Mouse (Mus musculus) neural tube, embryonic 11.5 days (tissue): ENCODE measurements around the gene Bglap. TPM values are rescaled to one million over a fixed set of nuclear protein-coding genes. Genes with fewer than 3 reads are reported as not detected.
A peak's percentile ranks its signal among the peaks of the same experiment; 100 is the strongest.
"Not testable (repeated sequence)": the region's sequence is repeated elsewhere in the genome, so short reads cannot be mapped to it uniquely, and the experiment has no call there.

ENCODE experiments used
- ATAC-seq: fragments of 200-750 bp; cut with Nextera tagmentation; 2 replicates; pipeline ENCODE4 v1.8.0; 2017; ENCODE audit warnings: moderate number of reproducible peaks, mild to moderate bottlenecking, moderate TSS enrichment, moderate library complexity; ENCODE audit not compliant: insufficient read depth, low FRiP score, low TSS enrichment
- DNase-seq: peaks from one replicate; pipeline ENCODE4 v3.0.0-alpha.2; 2015; ENCODE audit warnings: low spot score
- H3K27ac ChIP-seq: fragments of 300-500 bp; sonication (generic); 2 replicates; pipeline ENCODE4 v1.5.1; 2014; ENCODE audit warnings: low read depth, mild to moderate bottlenecking, low read length
- H3K27me3 ChIP-seq: fragments of 300-500 bp; sonication (generic); 2 replicates; pipeline ENCODE4 v1.6.1; 2014; ENCODE audit warnings: mild to moderate bottlenecking, low read length, mixed read lengths; ENCODE audit not compliant: control insufficient read depth, insufficient read depth
- H3K36me3 ChIP-seq: fragments of 300-500 bp; sonication (generic); 2 replicates; pipeline ENCODE4 v1.6.1; 2014; ENCODE audit warnings: mild to moderate bottlenecking, low read length, moderate library complexity, mixed read lengths; ENCODE audit not compliant: control insufficient read depth, insufficient read depth
- H3K4me1 ChIP-seq: fragments of 300-500 bp; sonication (generic); 2 replicates; pipeline ENCODE4 v1.6.1; 2014; ENCODE audit warnings: low read length, mixed read lengths; ENCODE audit not compliant: control insufficient read depth, insufficient read depth
- H3K4me2 ChIP-seq: fragments of 300-500 bp; sonication (generic); 2 replicates; pipeline ENCODE4 v1.6.1; 2014; ENCODE audit warnings: low read depth, mild to moderate bottlenecking, moderate library complexity
- H3K4me3 ChIP-seq: fragments of 300-500 bp; sonication (generic); 2 replicates; pipeline ENCODE4 v1.5.1; 2014; ENCODE audit warnings: low read depth, low read length
- H3K9ac ChIP-seq: fragments of 300-500 bp; sonication (generic); 2 replicates; pipeline ENCODE4 v1.6.1; 2014; ENCODE audit warnings: mild to moderate bottlenecking, low read length
- H3K9me3 ChIP-seq: fragments of 300-500 bp; sonication (generic); 2 replicates; pipeline ENCODE4 v1.6.1; 2016; ENCODE audit warnings: low read length; ENCODE audit not compliant: control insufficient read depth
- WGBS: fragments of 180-500 bp; shearing (Covaris S2); extraction: QIAGEN DNeasy Blood & Tissue Kit; methylation state at CpG from one replicate; pipeline ENCODE4 v1.1.7; 2014; 5-methylcytosine and 5-hydroxymethylcytosine counted together
- polyA plus RNA-seq: library from polyadenylated mRNA; unstranded; fragments of >200 nt; fragmentation: Nextera tagmentation; extraction: Ambion mirVana; gene quantifications from 2 replicates; pipeline ENCODE4 v1.2.1, GENCODE M21; 2014

Gene Bglap
- polyA plus RNA-seq, 1 experiment from 2014 or later = not detected

- Histone ChIP-seq H3K9ac (no peak overlapping the region), H3K4me3 (no peak overlapping the region), H3K4me2 (no peak overlapping the region), H3K9me3 (no peaks in the 10 kb centered on the region), H3K4me1 (peaks cover 3% of the 10 kb centered on the region; the same call in 1 of the 2 replicates), H3K36me3 (peaks cover 2% of the 10 kb centered on the region; the same call in 1 of the 2 replicates), H3K27me3 (no peaks in the 10 kb centered on the region), H3K27ac (no peak overlapping the region)
- 4% methylated on average over 2 of the region's 2 CpGs for WGBS
- no peak for ATAC-seq
- DNase-seq = peak; percentile 78
Observed at GRCm38 (mm10) chr3:88407090-88407489, 22.8 kb upstream of the Bglap start.

GRCm38 (mm10) chr3:88403522-88404230, 19.4 kb upstream of the Bglap start:
- no peak overlapping the region for H3K27ac ChIP-seq
- H3K9me3 ChIP-seq = no peaks in the 10 kb centered on the region
- no peak overlapping the region for H3K9ac ChIP-seq
- H3K4me1 ChIP-seq = 0 out of 2 replicates have a peak, but pooled peaks cover 2% of the 10 kb centered on the region
- DNase-seq = no peak
- H3K4me2 ChIP-seq = no peak overlapping the region
- ATAC-seq = no peak
- H3K27me3 ChIP-seq = no peaks in the 10 kb centered on the region
- H3K36me3 ChIP-seq = peaks cover 2% of the 10 kb centered on the region; the same call in 1 of the 2 replicates
- no peak overlapping the region for H3K4me3 ChIP-seq
- 92% methylated on average over 10 of the region's 10 CpGs for WGBS

GRCm38 (mm10) chr3:88398666-88399065, 14.4 kb upstream of the Bglap start:
- DNase-seq = no peak
- no peak overlapping the region for H3K27ac ChIP-seq
- H3K4me1 ChIP-seq = no peaks in the 10 kb centered on the region
- no peaks in the 10 kb centered on the region for H3K9me3 ChIP-seq
- 88% methylated on average over 2 of the region's 2 CpGs for WGBS
- no peak overlapping the region for H3K4me2 ChIP-seq
- H3K27me3 ChIP-seq = no peaks in the 10 kb centered on the region
- H3K4me3 ChIP-seq = no peak overlapping the region
- H3K36me3 ChIP-seq = peaks cover 2% of the 10 kb centered on the region; the same call in 1 of the 2 replicates
- H3K9ac ChIP-seq = no peak overlapping the region
- no peak for ATAC-seq

- no peaks in the 10 kb centered on the region; the same call in 1 of the 2 replicates for H3K36me3 ChIP-seq
- H3K27ac ChIP-seq = no peak overlapping the region
- no peak overlapping the region for H3K9ac ChIP-seq
- no peak overlapping the region for H3K4me3 ChIP-seq
- no peak overlapping the region for H3K4me2 ChIP-seq
- no peaks in the 10 kb centered on the region for H3K4me1 ChIP-seq
- ATAC-seq (no peak), DNase-seq (no peak)
- H3K27me3 ChIP-seq = no peaks in the 10 kb centered on the region
- H3K9me3 ChIP-seq = no peaks in the 10 kb centered on the region
- 93% methylated on average over 8 of the region's 8 CpGs for WGBS
Observed at GRCm38 (mm10) chr3:88395742-88396141, 11.5 kb upstream of the Bglap start.

- WGBS = 89% methylated on average over 6 of the region's 6 CpGs
- no peaks in the 10 kb centered on the region; the same call in 1 of the 2 replicates for H3K36me3 ChIP-seq
- ATAC-seq = no peak
Observed at GRCm38 (mm10) chr3:88395288-88395687, 11.0 kb upstream of the Bglap start.

GRCm38 (mm10) chr3:88393776-88394375, 9.6 kb upstream of the Bglap start:
- Histone ChIP-seq H3K9me3 (no peaks in the 10 kb centered on the region), H3K4me3 (no peak overlapping the region), H3K4me2 (no peak overlapping the region), H3K27me3 (no peaks in the 10 kb centered on the region), H3K9ac (no peak overlapping the region), H3K27ac (no peak overlapping the region), H3K36me3 (no peaks in the 10 kb centered on the region; the same call in 1 of the 2 replicates), H3K4me1 (no peaks in the 10 kb centered on the region)
- no peak for ATAC-seq
- no peak for DNase-seq
- 88% methylated on average over 8 of the region's 9 CpGs for WGBS

More at GRCm38 (mm10) chr3:88395288-88395687, 11.0 kb upstream of the Bglap start:
- Histone ChIP-seq H3K4me2 (no peak overlapping the region), H3K27me3 (no peaks in the 10 kb centered on the region), H3K9me3 (no peaks in the 10 kb centered on the region), H3K9ac (no peak overlapping the region), H3K4me1 (no peaks in the 10 kb centered on the region), H3K27ac (no peak overlapping the region), H3K4me3 (no peak overlapping the region)
- DNase-seq = no peak

- not testable (repeated sequence) for DNase-seq, H3K9me3 ChIP-seq, H3K36me3 ChIP-seq, H3K9ac ChIP-seq, H3K27me3 ChIP-seq, H3K4me2 ChIP-seq, H3K4me1 ChIP-seq, H3K27ac ChIP-seq, H3K4me3 ChIP-seq
- 0 out of 2 replicates have a peak, but pooled peaks have one; percentile 28 for ATAC-seq
- WGBS = 25% methylated on average over 1 of the region's 7 CpGs
Observed at GRCm38 (mm10) chr3:88382383-88382782, 1.9 kb downstream of the Bglap start.

GRCm38 (mm10) chr3:88381389-88382315, 2.6 kb downstream of the Bglap start:
- H3K4me1 ChIP-seq, H3K4me3 ChIP-seq, H3K36me3 ChIP-seq, H3K27me3 ChIP-seq, H3K9me3 ChIP-seq, H3K9ac ChIP-seq: not testable (repeated sequence)
- Histone ChIP-seq H3K4me2 (peak overlapping the region; percentile 38), H3K27ac (peak overlapping the region; percentile 39; the same call in 1 of the 2 replicates)
- DNase-seq (peak; percentile 79), ATAC-seq (peak; percentile 81)
- WGBS = 9% methylated on average over 17 of the region's 22 CpGs
